Mouse (Mus musculus): ENCODE results near the gene Fam24a. TPM values are rescaled to one million over a fixed set of nuclear protein-coding genes. Genes with fewer than 3 reads are reported as not detected.

Fam24a gene
- polyA plus RNA-seq, 1 experiment from 2014 or later = not detected

DNA sequence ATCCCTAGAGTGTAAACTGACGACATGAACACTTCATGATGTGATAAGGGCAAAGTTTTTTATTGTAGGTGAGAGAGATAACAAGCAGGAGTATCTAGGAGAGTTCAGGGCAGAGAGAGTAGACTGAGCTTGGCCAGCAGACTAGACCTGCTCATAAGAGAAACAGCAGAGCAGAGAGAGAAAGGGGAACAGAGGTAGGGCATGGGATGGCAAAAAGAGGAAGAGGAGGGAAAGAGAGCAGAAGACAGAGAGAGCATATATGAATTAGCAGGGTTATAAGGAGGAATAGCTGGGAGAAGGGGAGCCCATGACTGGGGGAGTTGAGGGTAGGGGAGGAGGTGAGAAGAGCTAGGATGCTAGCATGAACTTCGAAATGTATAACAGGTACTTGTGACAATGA is 2.0 kb upstream of the Fam24a start:
- Histone ChIP-seq H3K27ac (ENCODE audit: low read depth, low read length) (no peak overlapping the region), H3K4me2 (no peak overlapping the region), H3K9ac (ENCODE audit: low read length) (no peak overlapping the region), H3K36me3 (ENCODE audit: control insufficient read depth, insufficient read depth, low read length) (no peaks in the 10 kb centered on the region), H3K4me3 (ENCODE audit: low read depth, low read length) (no peak overlapping the region), H3K9me3 (ENCODE audit: control insufficient read depth, low read length) (no peaks in the 10 kb centered on the region), H3K27me3 (ENCODE audit: control insufficient read depth, insufficient read depth, low read length) (no peaks in the 10 kb centered on the region), H3K4me1 (ENCODE audit: control insufficient read depth, insufficient read depth, low read length) (no peaks in the 10 kb centered on the region)
- peak; percentile 23 for DNase-seq (ENCODE audit: low spot score, missing footprints)
- 78% methylated on average over 2 of the region's 2 CpGs for WGBS
- ATAC-seq (ENCODE audit: low FRiP score) = no peak

DNA sequence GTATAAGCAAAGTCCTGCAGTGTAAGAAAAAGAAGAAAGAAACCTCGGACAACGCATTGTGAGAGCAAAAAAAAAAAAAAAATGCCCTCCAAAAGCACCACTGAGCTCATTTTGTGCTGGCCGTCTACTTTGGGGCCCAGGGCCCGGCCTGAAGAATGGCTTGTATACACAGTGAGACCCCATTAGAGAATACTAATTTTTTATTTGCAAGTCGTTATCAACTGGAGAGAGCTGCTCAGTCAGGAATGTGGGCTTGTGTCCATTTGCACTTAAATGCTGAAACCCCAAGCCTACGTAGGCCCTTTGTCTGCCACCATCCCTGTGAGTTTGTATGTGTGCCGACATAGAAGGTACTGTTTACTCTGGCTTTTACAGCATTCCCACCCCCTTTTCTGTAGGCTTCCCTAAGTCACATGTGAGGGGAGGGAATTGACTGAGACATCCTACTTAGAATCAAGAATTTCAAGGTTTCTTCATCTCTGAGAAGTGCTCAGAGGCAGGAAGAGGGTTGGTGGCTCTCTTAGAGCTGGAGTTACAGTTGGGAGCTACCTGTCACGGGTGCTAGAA is 3.9 kb downstream of the Fam24a start:
- H3K27ac ChIP-seq (ENCODE audit: low read depth, low read length) = no peak overlapping the region
- ATAC-seq (ENCODE audit: low FRiP score) = peak; percentile 69
- H3K9me3 ChIP-seq (ENCODE audit: control insufficient read depth, low read length) = no peaks in the 10 kb centered on the region
- WGBS = 55% methylated on average over 8 of the region's 8 CpGs
- peaks cover 3% of the 10 kb centered on the region for H3K36me3 ChIP-seq (ENCODE audit: control insufficient read depth, insufficient read depth, low read length)
- no peaks in the 10 kb centered on the region for H3K4me1 ChIP-seq (ENCODE audit: control insufficient read depth, insufficient read depth, low read length)
- H3K9ac ChIP-seq (ENCODE audit: low read length) = no peak overlapping the region
- no peaks in the 10 kb centered on the region for H3K27me3 ChIP-seq (ENCODE audit: control insufficient read depth, insufficient read depth, low read length)
- DNase-seq (ENCODE audit: low spot score, missing footprints) = peak; percentile 83
- H3K4me2 ChIP-seq = no peak overlapping the region
- H3K4me3 ChIP-seq (ENCODE audit: low read depth, low read length) = no peak overlapping the region

DNA sequence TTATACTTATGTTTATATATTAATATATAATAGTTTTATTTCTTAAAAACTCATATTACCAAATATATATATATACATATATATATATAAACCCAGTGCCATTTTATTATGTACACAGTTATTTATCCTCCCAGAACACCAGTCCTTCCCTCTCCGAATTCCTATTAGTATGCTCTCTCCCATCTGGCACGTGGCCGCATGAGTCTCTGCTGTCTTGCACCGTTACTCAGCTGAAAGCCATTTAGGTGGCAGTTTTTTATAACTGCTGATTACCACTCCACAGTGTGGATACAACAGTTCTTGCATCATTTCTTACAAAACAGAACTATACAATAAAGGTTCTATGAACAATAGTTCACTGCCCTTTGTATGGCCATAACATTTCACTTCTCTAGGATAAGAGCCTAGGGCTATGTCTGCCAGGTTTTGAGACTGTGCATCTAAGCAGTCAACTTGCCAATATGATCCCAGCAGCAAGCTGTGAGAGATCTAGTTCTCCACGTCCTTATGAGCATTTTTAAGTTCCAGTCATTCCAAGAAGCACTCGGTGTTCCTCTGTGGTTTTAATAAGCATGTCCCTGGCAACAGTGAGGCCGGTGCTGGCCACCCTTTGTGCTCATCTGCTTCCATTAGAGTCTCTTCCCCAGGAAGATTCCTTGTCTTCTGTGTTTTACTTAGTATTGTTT is 12.3 kb downstream of the Fam24a start:
- DNase-seq (ENCODE audit: low spot score, missing footprints) (no peak), ATAC-seq (ENCODE audit: low FRiP score) (no peak)
- Histone ChIP-seq H3K27ac (ENCODE audit: low read depth, low read length) (no peak overlapping the region), H3K36me3 (ENCODE audit: control insufficient read depth, insufficient read depth, low read length) (peaks cover 3% of the 10 kb centered on the region), H3K9ac (ENCODE audit: low read length) (no peak overlapping the region), H3K4me2 (no peak overlapping the region), H3K4me3 (ENCODE audit: low read depth, low read length) (no peak overlapping the region), H3K27me3 (ENCODE audit: control insufficient read depth, insufficient read depth, low read length) (no peaks in the 10 kb centered on the region), H3K9me3 (ENCODE audit: control insufficient read depth, low read length) (no peaks in the 10 kb centered on the region), H3K4me1 (ENCODE audit: control insufficient read depth, insufficient read depth, low read length) (no peaks in the 10 kb centered on the region)
- 84% methylated on average over 7 of the region's 7 CpGs for WGBS

DNA sequence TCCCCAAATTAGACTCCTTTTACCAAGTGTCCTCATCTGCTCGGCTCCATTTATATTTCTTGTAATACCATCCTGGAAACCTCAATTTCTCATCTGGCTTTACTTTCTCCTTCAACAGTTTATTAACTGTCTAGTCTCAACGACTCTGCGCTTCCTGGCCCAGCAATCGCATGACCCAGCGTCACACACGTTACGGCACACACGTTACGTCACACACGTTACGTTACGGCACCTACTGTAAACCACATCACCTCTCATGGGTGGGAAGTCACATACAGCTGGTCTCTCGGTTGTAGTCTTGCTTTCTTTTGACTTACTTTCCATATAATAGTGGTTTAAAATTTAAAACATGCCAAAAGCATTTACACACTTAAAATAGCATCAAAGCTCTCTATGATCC is 22.4 kb downstream of the Fam24a start:
- Histone ChIP-seq H3K36me3 (ENCODE audit: control insufficient read depth, insufficient read depth, low read length) (peaks cover 7% of the 10 kb centered on the region; the same call in 1 of the 2 replicates), H3K4me3 (ENCODE audit: low read depth, low read length) (no peak overlapping the region), H3K9ac (ENCODE audit: low read length) (no peak overlapping the region), H3K4me2 (no peak overlapping the region), H3K27me3 (ENCODE audit: control insufficient read depth, insufficient read depth, low read length) (no peaks in the 10 kb centered on the region), H3K27ac (ENCODE audit: low read depth, low read length) (no peak overlapping the region), H3K4me1 (ENCODE audit: control insufficient read depth, insufficient read depth, low read length) (no peaks in the 10 kb centered on the region; the same call in 1 of the 2 replicates), H3K9me3 (ENCODE audit: control insufficient read depth, low read length) (no peaks in the 10 kb centered on the region)
- DNase-seq (ENCODE audit: low spot score, missing footprints) (no peak), ATAC-seq (ENCODE audit: low FRiP score) (no peak)
- 97% methylated on average over 13 of the region's 13 CpGs for WGBS

DNA sequence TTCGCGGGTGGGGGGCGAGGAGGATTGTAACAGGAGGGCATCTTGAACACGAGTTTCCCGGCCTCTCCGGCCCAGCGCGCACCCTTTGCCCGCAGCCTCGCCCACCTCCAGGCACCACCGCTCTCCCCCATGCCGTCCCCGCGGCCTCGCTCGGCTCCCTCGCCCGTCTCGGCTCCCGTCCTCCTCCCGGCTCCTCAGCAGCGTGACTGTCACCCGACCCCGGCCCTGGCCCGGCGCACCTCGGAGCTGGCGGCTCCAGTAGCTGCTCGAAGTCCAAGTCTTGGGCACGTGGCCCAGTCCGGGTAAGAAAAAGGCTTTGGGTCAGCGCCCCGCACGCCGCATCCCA is 28.6 kb downstream of the Fam24a start:
- peak overlapping the region; percentile 77; the same call in 1 of the 2 replicates for H3K27ac ChIP-seq (ENCODE audit: low read depth, low read length)
- peak; percentile 86 for ATAC-seq (ENCODE audit: low FRiP score)
- WGBS = under 1% methylated on average over 35 of the region's 35 CpGs
- H3K4me2 ChIP-seq = peak overlapping the region; percentile 78
- H3K9me3 ChIP-seq (ENCODE audit: control insufficient read depth, low read length) = no peaks in the 10 kb centered on the region
- peak overlapping the region; percentile 75 for H3K9ac ChIP-seq (ENCODE audit: low read length)
- peaks cover 9% of the 10 kb centered on the region for H3K4me1 ChIP-seq (ENCODE audit: control insufficient read depth, insufficient read depth, low read length)
- 0 out of 2 replicates have a peak, but pooled peaks cover 3% of the 10 kb centered on the region for H3K27me3 ChIP-seq (ENCODE audit: control insufficient read depth, insufficient read depth, low read length)
- H3K36me3 ChIP-seq (ENCODE audit: control insufficient read depth, insufficient read depth, low read length) = peaks cover 2% of the 10 kb centered on the region; the same call in 1 of the 2 replicates
- no peak for DNase-seq (ENCODE audit: low spot score, missing footprints)
- H3K4me3 ChIP-seq (ENCODE audit: low read depth, low read length) = peak overlapping the region; percentile 55

DNA sequence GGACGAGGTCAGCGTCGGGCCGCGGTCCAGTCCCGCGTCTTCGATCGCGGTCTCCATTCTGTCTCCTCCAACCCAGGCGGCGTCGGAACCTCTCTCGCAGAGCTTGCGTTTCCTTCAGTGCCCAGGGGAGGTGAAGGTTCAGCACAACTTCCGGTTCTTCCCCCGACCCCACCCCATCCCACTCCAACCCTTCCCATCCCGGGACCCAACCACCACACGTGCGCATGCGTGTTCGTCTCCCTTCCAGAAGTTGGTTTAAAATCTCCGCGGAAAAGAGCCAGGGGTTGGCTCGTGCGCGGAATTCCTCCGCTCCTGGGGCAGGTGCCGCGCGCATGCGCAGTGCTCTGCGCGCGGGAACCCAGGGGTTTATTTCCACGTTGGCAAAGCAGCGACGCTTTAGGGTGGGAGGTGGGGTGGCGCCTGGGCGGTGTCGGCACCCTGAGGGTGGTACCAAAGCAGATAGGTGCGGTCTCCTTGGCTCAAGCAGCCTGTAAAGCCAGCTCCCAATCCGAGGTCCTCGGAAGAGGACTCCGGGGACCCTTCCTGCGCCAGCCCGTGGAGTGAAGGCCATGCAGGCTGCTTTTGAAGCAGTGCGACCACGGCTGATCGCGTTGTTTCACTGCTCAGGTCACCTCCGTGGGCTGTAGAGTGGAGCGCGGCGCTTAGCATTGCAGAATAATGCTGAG is 29.1 kb downstream of the Fam24a start, which contains the start of gene 2310057M21Rik:
Gene 2310057M21Rik (minus strand): TSS at position 145 of the 686 bp plus-strand sequence.
- peak; percentile 98 for ATAC-seq (ENCODE audit: low FRiP score)
- WGBS = under 1% methylated on average over 55 of the region's 55 CpGs

DNA sequence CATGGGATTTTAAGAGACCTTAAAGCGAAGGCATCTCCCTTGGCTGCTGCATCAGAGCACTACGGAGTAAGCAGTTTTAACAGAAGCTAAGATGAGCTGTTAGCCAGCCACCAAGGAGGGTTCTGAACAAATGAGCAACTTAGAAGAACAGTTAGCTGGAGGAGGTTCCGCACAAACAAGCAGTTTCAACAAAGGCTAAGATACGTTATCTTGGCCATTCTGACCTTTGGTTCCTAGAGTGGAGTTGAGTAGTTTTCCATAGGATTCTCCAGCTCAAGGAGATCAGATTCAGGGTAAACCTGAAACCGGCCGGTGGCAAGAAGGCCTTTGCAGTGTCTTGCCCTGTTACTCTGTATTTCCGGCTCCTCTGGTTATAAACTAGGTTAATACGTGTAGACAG is 30.5 kb downstream of the Fam24a start:
- Histone ChIP-seq H3K27ac (ENCODE audit: low read depth, low read length) (no peak overlapping the region), H3K36me3 (ENCODE audit: control insufficient read depth, insufficient read depth, low read length) (no peaks in the 10 kb centered on the region), H3K27me3 (ENCODE audit: control insufficient read depth, insufficient read depth, low read length) (0 out of 2 replicates have a peak, but pooled peaks cover 3% of the 10 kb centered on the region), H3K4me2 (no peak overlapping the region), H3K4me1 (ENCODE audit: control insufficient read depth, insufficient read depth, low read length) (peaks cover 9% of the 10 kb centered on the region), H3K9me3 (ENCODE audit: control insufficient read depth, low read length) (no peaks in the 10 kb centered on the region), H3K4me3 (ENCODE audit: low read depth, low read length) (no peak overlapping the region), H3K9ac (ENCODE audit: low read length) (no peak overlapping the region)
- no peak for ATAC-seq (ENCODE audit: low FRiP score)
- WGBS = 93% methylated on average over 8 of the region's 8 CpGs
- peak; percentile 54 for DNase-seq (ENCODE audit: low spot score, missing footprints)

More for the DNA sequence above, 29.1 kb downstream of the Fam24a start, which contains the start of gene 2310057M21Rik:
- H3K9ac ChIP-seq (ENCODE audit: low read length) = peak within 1 kb of the TSS; percentile 75
- no peaks in the 10 kb centered on the region; the same call in 1 of the 2 replicates for H3K36me3 ChIP-seq (ENCODE audit: control insufficient read depth, insufficient read depth, low read length)
- peak within 1 kb of the TSS; percentile 78 for H3K4me2 ChIP-seq
- H3K9me3 ChIP-seq (ENCODE audit: control insufficient read depth, low read length) = no peaks in the 10 kb centered on the region
- H3K4me1 ChIP-seq (ENCODE audit: control insufficient read depth, insufficient read depth, low read length) = peaks cover 9% of the 10 kb centered on the region
- H3K27me3 ChIP-seq (ENCODE audit: control insufficient read depth, insufficient read depth, low read length) = 0 out of 2 replicates have a peak, but pooled peaks cover 3% of the 10 kb centered on the region
- peak within 1 kb of the TSS; percentile 55 for H3K4me3 ChIP-seq (ENCODE audit: low read depth, low read length)
- peak within 1 kb of the TSS; percentile 77 for H3K27ac ChIP-seq (ENCODE audit: low read depth, low read length)
- DNase-seq (ENCODE audit: low spot score, missing footprints) = peak; percentile 99

DNA sequence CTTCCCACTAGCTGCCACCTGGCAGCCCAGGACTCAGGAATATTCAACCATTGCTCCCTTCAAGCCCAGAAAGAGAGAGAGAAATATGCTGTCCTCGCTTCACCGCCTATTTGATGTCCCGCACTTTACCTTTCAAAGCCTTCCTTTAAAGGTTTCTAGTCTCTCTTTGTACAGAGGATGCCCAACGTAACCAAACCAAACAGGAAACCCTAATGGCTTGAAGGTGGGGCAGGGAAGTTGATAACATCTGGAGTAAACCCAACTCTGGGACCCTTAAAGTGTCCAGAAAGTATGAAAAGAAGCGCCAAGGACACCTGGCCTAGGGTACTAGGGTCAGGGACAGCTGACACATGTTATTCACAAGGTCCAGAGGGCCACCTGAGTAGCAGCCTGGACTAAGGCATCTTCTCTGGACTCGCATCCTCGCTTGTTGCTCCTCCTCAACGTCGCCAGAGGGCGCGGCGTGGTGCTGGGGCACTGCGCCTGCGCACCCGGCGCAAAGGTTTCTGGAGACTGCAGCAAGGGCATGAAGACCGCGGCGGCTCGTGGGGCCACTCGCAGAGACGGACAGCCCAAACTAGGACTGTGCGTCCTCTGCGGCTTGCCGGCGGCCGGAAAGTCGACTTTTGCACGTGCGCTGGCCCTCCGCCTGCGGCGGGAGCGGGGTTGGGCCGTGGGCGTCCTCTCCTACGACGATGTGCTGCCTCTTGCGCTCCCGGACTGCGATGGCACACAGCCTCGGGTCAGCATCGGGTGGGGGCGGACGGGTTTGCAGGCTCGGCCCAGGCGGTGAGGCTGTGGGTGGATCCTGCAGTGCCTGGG is 37.2 kb downstream of the Fam24a start, which contains the start of gene Pstk:
Gene Pstk (plus strand): TSS at position 494 of the 822 bp plus-strand sequence.
- H3K36me3 ChIP-seq (ENCODE audit: control insufficient read depth, insufficient read depth, low read length) = no peaks in the 10 kb centered on the region
- H3K27ac ChIP-seq (ENCODE audit: low read depth, low read length) = peak within 1 kb of the TSS; percentile 73
- H3K4me2 ChIP-seq = peak within 1 kb of the TSS; percentile 80
- DNase-seq (ENCODE audit: low spot score, missing footprints) (peak; percentile 98), ATAC-seq (ENCODE audit: low FRiP score) (peak; percentile 95)
- WGBS = 4% methylated on average over 47 of the region's 47 CpGs
- peaks cover 5% of the 10 kb centered on the region for H3K4me1 ChIP-seq (ENCODE audit: control insufficient read depth, insufficient read depth, low read length)
- H3K9me3 ChIP-seq (ENCODE audit: control insufficient read depth, low read length) = no peaks in the 10 kb centered on the region
- no peaks in the 10 kb centered on the region for H3K27me3 ChIP-seq (ENCODE audit: control insufficient read depth, insufficient read depth, low read length)
- H3K9ac ChIP-seq (ENCODE audit: low read length) = peak within 1 kb of the TSS; percentile 95
- peak within 1 kb of the TSS; percentile 73 for H3K4me3 ChIP-seq (ENCODE audit: low read depth, low read length)
